Mouse (Mus musculus) ES-Bruce4 (cell line): ENCODE measurements around the gene Pgpep1l. TPM values are rescaled to one million over a fixed set of nuclear protein-coding genes. Genes with fewer than 3 reads are reported as not detected.

ENCODE experiments used
- H3K27ac ChIP-seq: 2 replicates; pipeline ENCODE4 v1.5.1; 2012; ENCODE audit warnings: low read length, inconsistent platforms; ENCODE audit not compliant: insufficient read depth
- H3K27me3 ChIP-seq: 2 replicates; pipeline ENCODE4 v1.6.1; 2012; ENCODE audit warnings: mild to moderate bottlenecking, low read length, inconsistent platforms; ENCODE audit not compliant: control insufficient read depth, poor library complexity, insufficient read depth, severe bottlenecking
- H3K36me3 ChIP-seq: 2 replicates; pipeline ENCODE4 v1.6.1; 2012; ENCODE audit warnings: inconsistent platforms, mild to moderate bottlenecking, low read length, moderate library complexity; ENCODE audit not compliant: control insufficient read depth, poor library complexity, insufficient read depth, severe bottlenecking
- H3K4me1 ChIP-seq: one replicate; pipeline ENCODE4 v1.8.1; 2011; ENCODE audit warnings: low read length; ENCODE audit not compliant: control insufficient read depth, insufficient read depth
- H3K4me3 ChIP-seq: 2 replicates; pipeline ENCODE4 v1.5.1; 2011; ENCODE audit warnings: low read depth, mild to moderate bottlenecking, low read length
- H3K9ac ChIP-seq: 2 replicates; pipeline ENCODE4 v1.6.1; 2012; ENCODE audit warnings: low read depth, mild to moderate bottlenecking, inconsistent platforms; ENCODE audit not compliant: poor library complexity, severe bottlenecking
- H3K9me3 ChIP-seq: replicated peaks from 2 replicates; pipeline ENCODE4 v1.6.1; 2012; ENCODE audit warnings: mild to moderate bottlenecking, low read length, inconsistent platforms; ENCODE audit not compliant: control insufficient read depth, poor library complexity, insufficient read depth, severe bottlenecking
- CTCF ChIP-seq: IDR thresholded peaks from one replicate; pipeline ENCODE4 v1.8.1; 2011; ENCODE audit warnings: low read depth, low read length
- EP300 ChIP-seq: IDR thresholded peaks from 2 replicates; pipeline ENCODE4 v1.6.1; 2011; ENCODE audit warnings: low read depth, low read length; ENCODE audit not compliant: insufficient read depth
- POLR2A ChIP-seq: IDR thresholded peaks from one replicate; pipeline ENCODE4 v1.8.1; 2011; ENCODE audit warnings: low read length; ENCODE audit not compliant: insufficient read depth
- polyA plus RNA-seq: library from polyadenylated mRNA; stranded (reverse); fragments of >200 nt; gene quantifications from 2 replicates; pipeline ENCODE4 v1.2.4, GENCODE M21; 2011; ENCODE audit warnings: low read depth; ENCODE audit not compliant: missing spikeins, insufficient read depth, insufficient read length

The Pgpep1l gene
- polyA plus RNA-seq, result 3.4 and 3.5 TPM in 2 replicates

DNA sequence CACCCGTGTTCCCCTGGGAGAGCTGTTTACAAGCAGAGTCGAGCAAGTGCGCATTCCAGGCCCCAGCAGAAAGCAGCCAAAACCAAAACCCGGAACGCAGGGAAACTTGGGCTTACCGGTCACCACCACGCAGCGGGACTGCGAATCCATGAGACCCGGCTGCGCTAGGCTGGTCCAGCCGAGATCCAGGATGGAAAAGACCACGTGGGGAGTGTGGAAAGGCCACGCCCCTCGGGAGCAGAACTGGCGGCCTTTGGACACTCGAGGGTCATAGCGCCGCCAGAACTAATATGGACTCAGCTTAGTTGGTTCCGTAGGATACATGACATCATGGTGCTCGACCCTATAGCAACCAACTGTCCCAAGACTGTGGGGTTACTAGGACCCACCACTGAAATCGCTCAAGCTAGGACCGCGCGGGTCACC is at the start of gene Pgpep1l:
Pgpep1l (minus strand) TSS at position 206 of the 426 bp plus-strand sequence.
- no peaks in the 10 kb centered on the region for H3K27me3 ChIP-seq
- TF ChIP-seq CTCF (no peak), EP300 (no peak), POLR2A (no peak)
- H3K4me1 ChIP-seq, result peaks cover 2% of the 10 kb centered on the region
- H3K27ac ChIP-seq, result no peak within 1 kb of the TSS; the same call in 1 of the 2 replicates
- peak within 1 kb of the TSS; percentile 34 for H3K9ac ChIP-seq
- no peaks in the 10 kb centered on the region for H3K36me3 ChIP-seq
- H3K9me3 ChIP-seq, result peaks cover 5% of the 10 kb centered on the region; the same call in 1 of the 2 replicates
- peak within 1 kb of the TSS; percentile 53 for H3K4me3 ChIP-seq

GRCm38 (mm10) chr7:68313038-68313782 is 49.2 kb upstream of the Pgpep1l start:
- no peaks in the 10 kb centered on the region for H3K27me3 ChIP-seq
- no peaks in the 10 kb centered on the region for H3K9me3 ChIP-seq
- H3K4me1 ChIP-seq, result no peaks in the 10 kb centered on the region
- no peaks in the 10 kb centered on the region for H3K36me3 ChIP-seq
- H3K4me3 ChIP-seq, result no peak overlapping the region
- no peak overlapping the region for H3K27ac ChIP-seq
- TF ChIP-seq EP300 (no peak), CTCF (no peak), POLR2A (no peak)
- no peak overlapping the region for H3K9ac ChIP-seq

GRCm38 (mm10) chr7:68312395-68312794 is 48.4 kb upstream of the Pgpep1l start:
- H3K4me1 ChIP-seq, result no peaks in the 10 kb centered on the region
- no peaks in the 10 kb centered on the region for H3K27me3 ChIP-seq
- no peaks in the 10 kb centered on the region for H3K36me3 ChIP-seq
- no peaks in the 10 kb centered on the region for H3K9me3 ChIP-seq
- no peak overlapping the region for H3K4me3 ChIP-seq
- TF ChIP-seq EP300 (no peak), CTCF (no peak), POLR2A (no peak)
- no peak overlapping the region for H3K27ac ChIP-seq
- no peak overlapping the region for H3K9ac ChIP-seq

DNA sequence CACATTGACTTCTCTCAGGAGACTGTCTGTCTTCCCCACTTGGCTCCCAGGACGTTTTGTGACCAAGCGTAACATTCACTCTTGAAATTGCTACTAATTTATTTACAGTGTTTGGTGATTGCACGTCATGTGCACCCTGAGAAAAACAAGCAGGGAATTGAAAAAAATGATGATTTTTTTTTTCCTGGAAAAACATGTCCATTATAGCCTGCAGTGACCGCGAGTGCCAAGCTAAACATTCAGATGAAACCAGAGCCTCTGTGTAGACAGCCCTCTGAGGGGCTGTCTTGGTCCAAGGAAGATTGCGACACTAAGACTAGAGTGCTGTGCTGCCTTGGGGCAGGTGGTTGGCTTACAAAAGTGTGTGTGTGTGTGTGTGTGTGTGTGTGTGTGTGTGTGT is 47.4 kb upstream of the Pgpep1l start:
- no peak for TF ChIP-seq POLR2A
- TF ChIP-seq CTCF, result no peak
- no peak for TF ChIP-seq EP300
- Histone ChIP-seq H3K27me3 (no peaks in the 10 kb centered on the region), H3K27ac (no peak overlapping the region), H3K9ac (no peak overlapping the region), H3K4me1 (no peaks in the 10 kb centered on the region), H3K9me3 (no peaks in the 10 kb centered on the region), H3K4me3 (no peak overlapping the region), H3K36me3 (no peaks in the 10 kb centered on the region)

DNA sequence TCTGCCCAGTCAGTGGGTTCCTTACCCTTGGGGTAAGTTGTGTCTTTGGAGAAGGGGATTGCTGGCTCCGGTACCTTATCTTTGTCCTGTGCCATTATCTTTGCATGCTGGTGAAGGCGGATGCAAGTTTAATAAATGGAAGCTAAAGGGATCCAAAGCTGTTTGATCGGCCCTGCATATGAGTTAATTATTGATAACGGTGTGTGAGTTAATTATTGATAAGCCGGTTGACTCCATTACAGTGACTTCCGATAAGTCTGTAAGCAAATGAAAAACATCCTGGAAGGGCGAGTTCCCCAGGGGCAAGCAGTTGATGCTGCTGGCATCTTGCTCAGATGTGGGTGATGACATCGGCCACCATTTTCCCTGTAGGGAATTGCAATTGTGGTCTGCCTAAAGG is 42.7 kb upstream of the Pgpep1l start:
- no peak overlapping the region for H3K4me3 ChIP-seq
- no peaks in the 10 kb centered on the region for H3K4me1 ChIP-seq
- no peaks in the 10 kb centered on the region for H3K27me3 ChIP-seq
- no peaks in the 10 kb centered on the region for H3K36me3 ChIP-seq
- H3K9me3 ChIP-seq, result no peaks in the 10 kb centered on the region
- no peak overlapping the region for H3K9ac ChIP-seq
- H3K27ac ChIP-seq, result no peak overlapping the region
- no peak for TF ChIP-seq CTCF
- TF ChIP-seq EP300, result no peak
- TF ChIP-seq POLR2A, result no peak
